Mouse (Mus musculus) CH12.LX (cell line): ENCODE results near the gene Afp. TPM values are rescaled to one million over a fixed set of nuclear protein-coding genes. Genes with fewer than 3 reads are reported as not detected.

ENCODE experiments used
- DNase-seq: peaks from one replicate; pipeline ENCODE4 v3.0.0-alpha.2; 2013; ENCODE audit errors: extremely low read depth
- H3K27ac ChIP-seq: 2 replicates; pipeline ENCODE4 v1.5.1; 2012; ENCODE audit warnings: low read depth, mild to moderate bottlenecking, control low read depth, moderate library complexity; ENCODE audit not compliant: insufficient read depth
- H3K27me3 ChIP-seq: replicated peaks from 2 replicates; pipeline ENCODE3; 2012; ENCODE audit warnings: inconsistent platforms
- H3K36me3 ChIP-seq, 2 experiments: replicated peaks in 1 of 2; 2 replicates each; pipeline versions ENCODE3 to v1.6.1; 2012; ENCODE audit warnings: inconsistent platforms in 1 of 2, low read length in 1 of 2, mild to moderate bottlenecking in 1 of 2, mixed read lengths in 1 of 2, moderate library complexity in 1 of 2; ENCODE audit not compliant: control insufficient read depth in 1 of 2, insufficient read depth in 1 of 2
- H3K4me1 ChIP-seq, 2 experiments: 2 replicates each; pipeline ENCODE4 v1.6.1; 2012; ENCODE audit warnings: inconsistent platforms in 1 of 2, moderate library complexity in 1 of 2; ENCODE audit not compliant: insufficient read depth in 2 of 2, control insufficient read depth in 1 of 2
- H3K4me2 ChIP-seq: 2 replicates; pipeline ENCODE4 v1.6.1; 2012; ENCODE audit warnings: low read depth, mild to moderate bottlenecking, control low read depth; ENCODE audit not compliant: poor library complexity, insufficient read depth, severe bottlenecking
- H3K4me3 ChIP-seq, 3 experiments: fragments of 150-350 bp in 1 of 3; sonication (generic) in 1 of 3; replicated peaks in 1 of 3; 2 replicates each; pipeline versions ENCODE3 to v1.5.1; 2011 to 2012; ENCODE audit warnings: low read depth in 2 of 3, low read length in 2 of 3, mild to moderate bottlenecking in 2 of 3, moderate library complexity in 2 of 3, control low read depth in 1 of 3, improper control_type of control experiment in 1 of 3, inconsistent platforms in 1 of 3, mixed read lengths in 1 of 3; ENCODE audit not compliant: poor library complexity in 1 of 3
- H3K79me2 ChIP-seq: replicated peaks from 2 replicates; pipeline ENCODE4 v1.6.1; 2012; ENCODE audit warnings: mild to moderate bottlenecking, moderate library complexity; ENCODE audit not compliant: control insufficient read depth, poor library complexity, insufficient read depth, severe bottlenecking; ENCODE audit errors: extremely low read depth
- H3K9ac ChIP-seq: 2 replicates; pipeline ENCODE4 v1.6.1; 2012; ENCODE audit warnings: low read depth, mild to moderate bottlenecking, control low read depth, moderate library complexity; ENCODE audit not compliant: insufficient read depth
- H3K9me3 ChIP-seq: replicated peaks from 2 replicates; pipeline ENCODE3; 2012; ENCODE audit warnings: low read length, inconsistent platforms, mixed read lengths
- BHLHE40 ChIP-seq: IDR thresholded peaks from 2 replicates; pipeline ENCODE4 v1.6.1; 2011; ENCODE audit warnings: mild to moderate bottlenecking, low read depth, low read length, improper control_type of control experiment
- CHD1 ChIP-seq: IDR thresholded peaks from 2 replicates; pipeline ENCODE4 v1.6.1; 2012; ENCODE audit warnings: low read depth, low read length, improper control_type of control experiment, inconsistent platforms
- CHD2 ChIP-seq: IDR thresholded peaks from 2 replicates; pipeline ENCODE4 v1.6.1; 2011; ENCODE audit warnings: low read length, improper control_type of control experiment
- CTCF ChIP-seq, 2 experiments: IDR thresholded peaks in 1 of 2; conservative IDR thresholded peaks in 1 of 2; 2 replicates each; pipeline ENCODE4 v1.5.1; 2011 to 2012; ENCODE audit warnings: low read depth in 2 of 2, low read length in 2 of 2, improper control_type of control experiment in 1 of 2, inconsistent platforms in 1 of 2, mild to moderate bottlenecking in 1 of 2, moderate library complexity in 1 of 2
- EP300 ChIP-seq: IDR thresholded peaks from 2 replicates; pipeline ENCODE4 v1.6.1; 2011; ENCODE audit warnings: low read length, improper control_type of control experiment
- GABPA ChIP-seq: IDR thresholded peaks from 2 replicates; pipeline ENCODE4 v1.6.1; 2012; ENCODE audit warnings: low read depth, low read length, improper control_type of control experiment, inconsistent platforms; ENCODE audit not compliant: insufficient replicate concordance
- IRF4 ChIP-seq: IDR thresholded peaks from 2 replicates; pipeline ENCODE4 v1.6.1; 2014; ENCODE audit warnings: low read depth, mild to moderate bottlenecking, inconsistent platforms, low read length, improper control_type of control experiment
- JUN ChIP-seq: IDR thresholded peaks from 2 replicates; pipeline ENCODE4 v1.6.1; 2011; ENCODE audit warnings: low read depth, mild to moderate bottlenecking, low read length, improper control_type of control experiment, moderate library complexity; ENCODE audit not compliant: insufficient read depth
- MXI1 ChIP-seq: IDR thresholded peaks from 2 replicates; pipeline ENCODE4 v1.6.1; 2011; ENCODE audit warnings: mild to moderate bottlenecking, low read depth, low read length, improper control_type of control experiment
- MYC ChIP-seq: IDR thresholded peaks from 2 replicates; pipeline ENCODE4 v1.6.1; 2011; ENCODE audit warnings: low read depth, mild to moderate bottlenecking, improper control_type of control experiment, low read length
- NELFE ChIP-seq: IDR thresholded peaks from 2 replicates; pipeline ENCODE4 v1.6.1; 2011; ENCODE audit warnings: low read depth, low read length, improper control_type of control experiment
- PAX5 ChIP-seq: IDR thresholded peaks from 2 replicates; pipeline ENCODE4 v1.6.1; 2012; ENCODE audit warnings: low read length, inconsistent platforms, mixed read lengths
- POLR2A ChIP-seq: IDR thresholded peaks from 2 replicates; pipeline ENCODE4 v1.6.1; 2011; ENCODE audit warnings: low read depth, mild to moderate bottlenecking, improper control_type of control experiment, low read length
- RAD21 ChIP-seq: IDR thresholded peaks from 2 replicates; pipeline ENCODE4 v1.6.1; 2011; ENCODE audit warnings: low read depth, mild to moderate bottlenecking, low read length, improper control_type of control experiment, moderate library complexity
- TBP ChIP-seq: conservative IDR thresholded peaks from 2 replicates; pipeline ENCODE4 v1.6.1; 2011; ENCODE audit warnings: low read depth, low read length, improper control_type of control experiment
- TCF12 ChIP-seq: IDR thresholded peaks from 2 replicates; pipeline ENCODE4 v1.6.1; 2014; ENCODE audit warnings: low read depth, mild to moderate bottlenecking, inconsistent platforms, low read length, improper control_type of control experiment
- ZKSCAN1 ChIP-seq: IDR thresholded peaks from 2 replicates; pipeline ENCODE4 v1.6.1; 2012; ENCODE audit warnings: low read depth, inconsistent platforms, low read length, improper control_type of control experiment, borderline replicate concordance
- ZMIZ1 ChIP-seq: IDR thresholded peaks from 2 replicates; pipeline ENCODE4 v1.6.1; 2012; ENCODE audit warnings: low read depth, mild to moderate bottlenecking, inconsistent platforms, low read length, improper control_type of control experiment
- dilution Hi-C: fragments of 300-500 bp; cut with MboI; formaldehyde crosslinking; loops from 2 replicates; pipeline ENCODE4 v1.14.3; 2020; ENCODE audit warnings: low sequenced_read_pairs; ENCODE audit not compliant: extremely low pct_unique_long_range_greater_than_20kb, extremely low pct_ligation_motif_present
- in situ Hi-C: fragments of 300-500 bp; cut with MboI; formaldehyde crosslinking; loops from 3 replicates; pipeline ENCODE4 v1.14.3; 2019; ENCODE audit warnings: low sequenced_read_pairs, low pct_ligation_motif_present, low pct_unique_long_range_greater_than_20kb, mixed read lengths
- polyA plus RNA-seq: library from polyadenylated mRNA; unstranded; fragments of >175 nt; gene quantifications from 2 replicates; pipeline ENCODE4 v1.2.1, GENCODE M21; 2012; ENCODE audit warnings: low read depth; ENCODE audit not compliant: insufficient read length
- total RNA-seq, 2 experiments: library from RNA; depleted of rRNA; stranded (reverse); fragments of 300-350 nt in 1 of 2; fragments of >200 nt in 1 of 2; gene quantifications; 2 replicates each; pipeline ENCODE4 v1.2.3; 2012 to 2014

Gene Afp
- total and polyA plus RNA-seq, 3 experiments, result 12.5 to 19.8 (median 15.9) TPM

DNA sequence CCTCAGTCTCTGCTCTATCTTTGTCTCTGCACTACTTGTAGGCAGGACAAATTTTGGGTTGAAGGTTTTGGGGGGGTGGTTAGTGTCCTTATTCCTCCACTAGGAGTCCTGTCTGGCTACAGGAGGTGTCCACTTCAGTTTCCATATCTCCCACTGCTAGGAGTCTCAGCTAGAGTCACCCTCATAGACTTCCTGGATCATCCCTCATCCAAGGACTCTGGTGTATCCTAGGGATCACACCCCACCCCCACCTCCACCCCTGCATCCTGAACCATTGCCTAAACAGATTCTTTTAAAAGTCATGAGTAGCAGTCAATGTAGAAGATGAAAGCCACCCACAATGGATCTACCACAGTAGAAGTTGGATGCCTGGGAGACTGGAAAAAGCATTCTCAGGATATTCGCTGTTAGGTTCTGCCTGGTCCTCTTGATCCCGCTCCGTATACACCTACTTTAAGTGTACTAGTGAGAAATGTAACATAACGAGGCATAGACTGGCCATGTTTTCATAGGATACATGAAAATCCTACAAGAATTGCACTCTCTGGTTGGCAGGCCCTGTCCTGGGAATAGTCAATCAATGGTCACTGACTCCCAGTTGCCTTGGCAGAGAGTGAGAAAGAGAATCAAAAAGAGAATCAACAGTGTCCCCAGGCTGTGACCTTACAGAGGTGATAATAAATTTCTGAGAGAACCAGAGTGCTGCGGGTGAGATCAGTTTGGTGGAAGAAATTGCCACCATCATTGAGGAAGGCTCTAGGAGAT lies 19.5 kb downstream of the Afp start:
- dilution Hi-C loops, result no loop called here
- in situ Hi-C loops, result no loop called here

DNA sequence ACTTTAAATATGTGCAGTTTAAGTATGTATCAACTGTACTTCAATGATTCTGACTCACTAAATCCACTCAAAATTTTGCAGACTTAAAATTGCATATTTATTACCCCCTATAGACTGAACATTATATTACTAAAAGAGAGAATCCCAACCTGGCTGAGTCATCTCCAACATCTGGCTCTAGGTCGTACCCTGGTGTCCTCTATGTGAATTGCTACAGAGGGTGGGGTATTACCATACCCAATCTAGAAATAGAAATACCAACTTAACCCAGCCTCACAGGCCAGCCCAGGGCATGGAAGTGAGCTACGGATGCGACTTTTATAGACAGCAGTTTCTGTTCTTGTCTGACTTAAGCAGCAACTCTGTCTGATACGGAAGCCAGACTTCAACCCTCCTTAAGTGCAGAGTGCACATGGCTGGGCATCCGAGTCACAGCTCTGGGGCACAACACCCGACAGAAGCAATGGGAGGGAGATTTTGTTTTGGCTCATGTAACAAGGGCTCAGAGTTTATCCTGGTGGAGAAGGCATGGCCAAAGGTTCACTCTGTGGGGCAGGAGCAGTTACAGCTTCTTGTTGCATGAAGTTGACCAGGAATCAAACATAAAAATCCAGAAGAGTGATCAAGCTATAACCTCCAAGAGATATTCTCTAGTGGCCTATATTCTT lies 21.9 kb downstream of the Afp start:
- TF ChIP-seq CTCF (conservative IDR thresholded peaks at IDR 0.05 in 1 of 2, IDR thresholded peaks at IDR 0.05 in 1 of 2; ENCODE audit: low read depth in 2 of 2, low read length in 2 of 2) (peak in 1 of 2 experiments; percentile 39; a peak in 2 of 4 replicates), EP300 (no peak)
- Histone ChIP-seq H3K4me1 (no peaks in the 10 kb centered on the region), H3K4me3 (no peak overlapping the region), H3K9me3 (no peaks in the 10 kb centered on the region), H3K36me3 (peaks cover under 1 to 5% of the 10 kb centered on the region in 2 experiments), H3K79me2 (no peaks in the 10 kb centered on the region), H3K9ac (no peak overlapping the region), H3K27me3 (no peaks in the 10 kb centered on the region), H3K27ac (no peak overlapping the region), H3K4me2 (no peak overlapping the region)
- dilution Hi-C loops, result no loop called here
- in situ Hi-C loops, result no loop called here
- DNase-seq, result peak; percentile 13

More for the DNA sequence above, 19.5 kb downstream of the Afp start:
- H3K27ac ChIP-seq, result no peak overlapping the region
- no peaks in the 10 kb centered on the region for H3K27me3 ChIP-seq
- no peaks in the 10 kb centered on the region for H3K4me1 ChIP-seq
- H3K79me2 ChIP-seq, result no peaks in the 10 kb centered on the region
- no peak for DNase-seq
- H3K9me3 ChIP-seq, result no peaks in the 10 kb centered on the region
- no peak overlapping the region for H3K4me3 ChIP-seq
- no peak overlapping the region for H3K9ac ChIP-seq
- peaks cover 3 to 8% of the 10 kb centered on the region in 2 experiments for H3K36me3 ChIP-seq
- TF ChIP-seq NELFE (no peak), TBP (no peak), PAX5 (no peak), GABPA (no peak), JUN (no peak), POLR2A (no peak), BHLHE40 (no peak), RAD21 (no peak), MXI1 (no peak), IRF4 (no peak), MYC (no peak), ZMIZ1 (no peak), CHD1 (no peak), ZKSCAN1 (no peak), TCF12 (no peak), CHD2 (no peak)
- TF ChIP-seq, all 38 proteins: peak for 0
- no peak overlapping the region for H3K4me2 ChIP-seq
